In genomic region chr12:100380697-100381291, GRCm38 (mm10) we compare ENCODE assay signal across 21 mouse cellular contexts.
A peak's percentile ranks its signal among the peaks of the same experiment; 100 is the strongest.
DNase-seq lines count a peak whose midpoint lies in the region; ATAC-seq and TF ChIP-seq lines count a peak whose summit lies in the region.
"Had no signal": no experiment of that assay in that cellular context is flagged by ENCODE, and none has a peak within 500 bp of the region (broad histone marks: within the 10 kb centered on the region; RNA-seq: fewer than 3 reads in every experiment).

No protein-coding gene starts in this region.

- 67% methylated on average over 14 of the region's 14 CpGs for WGBS in stomach, postnatal 0 days

- peak; percentile 13 for DNase-seq in embryo, embryonic 11 days
- no peak for DNase-seq in embryo, embryonic 10.5 days (ENCODE audit: low spot score)
- DNase-seq in spleen, postnatal 36 days (ENCODE audit: low spot score in 2 of 2) = peak; percentile 9 to 31
- no peak for DNase-seq in spleen, postnatal 4 days (ENCODE audit: low spot score in 2 of 2)
- DNase-seq in cerebellum, adult 18-20 months = no peak
- no peak for DNase-seq in gastrocnemius, postnatal 14 days
- no peak for DNase-seq in stomach, postnatal 0 days (ENCODE audit: low spot score)
- DNase-seq: adrenal gland, adult 8-10 months; cerebellum, adult 2 months; gastrocnemius, postnatal 10 days; right cerebral cortex, adult 18-20 months; thymus, postnatal 25 days had no signal

- H3K27ac ChIP-seq in stomach, postnatal 0 days (replicated peaks) = no peak overlapping the region
- H3K27ac ChIP-seq: hindbrain, embryonic 12.5 days; kidney, embryonic 15.5 days; limb, embryonic 10.5 days; lung, embryonic 15.5 days had no signal

- H3K9ac ChIP-seq in stomach, postnatal 0 days (ENCODE audit: low read length) = no peak overlapping the region
- H3K9ac ChIP-seq: hindbrain, embryonic 12.5 days; kidney, embryonic 15.5 days; lung, embryonic 15.5 days had no signal

- H3K9me3 ChIP-seq in stomach, postnatal 0 days (ENCODE audit: control insufficient read depth, low read length) = no peaks in the 10 kb centered on the region
- H3K9me3 ChIP-seq: hindbrain, embryonic 12.5 days; kidney, embryonic 15.5 days; limb, embryonic 10.5 days; lung, embryonic 15.5 days; megakaryocyte, embryonic 14.5 days had no signal

- no peak for TF ChIP-seq CTCF in stomach, postnatal 0 days (IDR thresholded peaks at IDR 0.05; ENCODE audit: low read depth)

- ATAC-seq in hematopoietic stem cell, adult 5-6 weeks (replicated peaks in 1 of 2; ENCODE audit: insufficient read depth in 1 of 2, low FRiP score in 2 of 2, low TSS enrichment in 1 of 2, low read depth in 1 of 2, poor library complexity in 2 of 2, severe bottlenecking in 2 of 2) = peak; percentile 65 to 67
- no peak for ATAC-seq in stomach, postnatal 0 days (ENCODE audit: low FRiP score, low TSS enrichment)
- ATAC-seq: forebrain, embryonic 16.5 days had no signal

- no peak overlapping the region for H3K4me3 ChIP-seq in stomach, postnatal 0 days (ENCODE audit: low read depth, low read length)
- H3K4me3 ChIP-seq: erythroblast, embryonic 14.5 days; hindbrain, embryonic 12.5 days; kidney, embryonic 15.5 days; limb, embryonic 10.5 days; lung, embryonic 15.5 days; megakaryocyte, embryonic 14.5 days had no signal

- intact Hi-C loops in gastrocnemius, postnatal 14 days (cut with DNase I; ENCODE audit: low total_unique reads) = no loop called here

- no peaks in the 10 kb centered on the region for H3K4me1 ChIP-seq in stomach, postnatal 0 days (replicated peaks; ENCODE audit: control insufficient read depth, insufficient read depth)
- H3K4me1 ChIP-seq: hindbrain, embryonic 12.5 days; kidney, embryonic 15.5 days; limb, embryonic 10.5 days had no signal

- TF ChIP-seq EP300 in stomach, postnatal 0 days (optimal IDR thresholded peaks at IDR 0.05) = no peak

- H3K27me3 ChIP-seq in stomach, postnatal 0 days (ENCODE audit: control insufficient read depth, insufficient read depth, low read length) = no peaks in the 10 kb centered on the region
- H3K27me3 ChIP-seq: hindbrain, embryonic 12.5 days; kidney, embryonic 15.5 days; lung, embryonic 15.5 days; megakaryocyte, embryonic 14.5 days had no signal

- peaks cover 4% of the 10 kb centered on the region; the same call in 1 of the 2 replicates for H3K36me3 ChIP-seq in stomach, postnatal 0 days (ENCODE audit: control insufficient read depth, insufficient read depth, low read length)

- no peak overlapping the region for H3K4me2 ChIP-seq in stomach, postnatal 0 days (replicated peaks; ENCODE audit: low read depth)
- H3K4me2 ChIP-seq: hindbrain, embryonic 12.5 days; kidney, embryonic 15.5 days; liver, embryonic 11.5 days; lung, embryonic 15.5 days had no signal

Comparison
In these comparisons a context has a peak if more than half of its experiments do, and no peak if none do; other contexts are left out.
1. DNase-seq: peak in embryo, embryonic 11 days (single experiment) and spleen, postnatal 36 days (2 of 2); none in embryo, embryonic 10.5 days (single experiment), spleen, postnatal 4 days (0 of 2), cerebellum, adult 18-20 months (0 of 2), gastrocnemius, postnatal 14 days (single experiment) and stomach, postnatal 0 days (single experiment).